Mouse (Mus musculus): ENCODE results near the gene Kank4.

Gene Kank4

GRCm38 (mm10) chr4:98717735-98718546, 99.4 kb downstream of the Kank4 start:
- no peak for DNase-seq (ENCODE audit: low read depth)

GRCm38 (mm10) chr4:98710891-98711290, 106.4 kb downstream of the Kank4 start:
- DNase-seq (ENCODE audit: low read depth), result no peak

Measured in fibroblast of lung, adult 2 months (primary cell).